Mouse (Mus musculus): ENCODE results near the gene Ubl7.

Ubl7 gene

GRCm38 (mm10) chr9:57948333-57948931 lies 37.7 kb downstream of the Ubl7 start:
- DNase-seq (ENCODE audit: extremely low spot score, low spot score) = no peak

- DNase-seq (ENCODE audit: extremely low spot score, low spot score) = no peak
Observed at GRCm38 (mm10) chr9:57949102-57949704, 38.4 kb downstream of the Ubl7 start.

- no peak for DNase-seq (ENCODE audit: extremely low spot score, low spot score)
Observed at GRCm38 (mm10) chr9:57949879-57950278, 39.1 kb downstream of the Ubl7 start.

- DNase-seq (ENCODE audit: extremely low spot score, low spot score) = no peak
Observed at GRCm38 (mm10) chr9:57950519-57950918, 39.7 kb downstream of the Ubl7 start.

- DNase-seq (ENCODE audit: extremely low spot score, low spot score) = no peak
Observed at GRCm38 (mm10) chr9:57951993-57952392, 41.2 kb downstream of the Ubl7 start.

GRCm38 (mm10) chr9:57954962-57955744 lies 44.4 kb downstream of the Ubl7 start:
- no peak for DNase-seq (ENCODE audit: extremely low spot score, low spot score)

GRCm38 (mm10) chr9:57955764-57956163 lies 45.0 kb downstream of the Ubl7 start:
- DNase-seq (ENCODE audit: extremely low spot score, low spot score) = no peak

- no peak for DNase-seq (ENCODE audit: extremely low spot score, low spot score)
Observed at GRCm38 (mm10) chr9:57956196-57956837, 45.5 kb downstream of the Ubl7 start.

- no peak for DNase-seq (ENCODE audit: extremely low spot score, low spot score)
Observed at GRCm38 (mm10) chr9:57956838-57957236, 46.1 kb downstream of the Ubl7 start.

GRCm38 (mm10) chr9:57958615-57959014 lies 47.8 kb downstream of the Ubl7 start:
- DNase-seq (ENCODE audit: extremely low spot score, low spot score) = no peak

GRCm38 (mm10) chr9:57959399-57959798 lies 48.6 kb downstream of the Ubl7 start:
- no peak for DNase-seq (ENCODE audit: extremely low spot score, low spot score)

GRCm38 (mm10) chr9:57959886-57960866 lies 49.4 kb downstream of the Ubl7 start:
- no peak for DNase-seq (ENCODE audit: extremely low spot score, low spot score)

GRCm38 (mm10) chr9:57961226-57961625 lies 50.4 kb downstream of the Ubl7 start:
- no peak for DNase-seq (ENCODE audit: extremely low spot score, low spot score)

- no peak for DNase-seq (ENCODE audit: extremely low spot score, low spot score)
Observed at GRCm38 (mm10) chr9:57961863-57962778, 51.3 kb downstream of the Ubl7 start.

GRCm38 (mm10) chr9:57963249-57963997 lies 52.6 kb downstream of the Ubl7 start:
- no peak for DNase-seq (ENCODE audit: extremely low spot score, low spot score)

GRCm38 (mm10) chr9:57963998-57964395 lies 53.2 kb downstream of the Ubl7 start:
- no peak for DNase-seq (ENCODE audit: extremely low spot score, low spot score)

GRCm38 (mm10) chr9:57964528-57965250 lies 53.9 kb downstream of the Ubl7 start:
- DNase-seq (ENCODE audit: extremely low spot score, low spot score) = no peak
